Mouse (Mus musculus) liver, embryonic 15.5 days (tissue): Measurements from ENCODE around the gene Map3k1. TPM values are rescaled to one million over a fixed set of nuclear protein-coding genes. Genes with fewer than 3 reads are reported as not detected.

ENCODE experiments used
- ATAC-seq: fragments of 200-750 bp; cut with Nextera tagmentation; 2 replicates; pipeline ENCODE4 v1.8.0; 2017; ENCODE audit warnings: moderate number of reproducible peaks, mild to moderate bottlenecking, moderate library complexity; ENCODE audit not compliant: insufficient read depth
- H3K27ac ChIP-seq: fragments of 300-500 bp; sonication (generic); replicated peaks from 2 replicates; pipeline ENCODE4 v1.5.1; 2015; ENCODE audit warnings: mild to moderate bottlenecking, inconsistent platforms
- H3K27me3 ChIP-seq: fragments of 300-500 bp; sonication (generic); 2 replicates; pipeline ENCODE4 v1.6.1; 2015; ENCODE audit warnings: mild to moderate bottlenecking, inconsistent platforms
- H3K36me3 ChIP-seq: fragments of 300-500 bp; sonication (generic); replicated peaks from 2 replicates; pipeline ENCODE4 v1.6.1; 2015; ENCODE audit warnings: moderate library complexity, mild to moderate bottlenecking, inconsistent platforms
- H3K4me1 ChIP-seq: fragments of 300-500 bp; sonication (generic); replicated peaks from 2 replicates; pipeline ENCODE4 v1.6.1; 2015; ENCODE audit warnings: inconsistent platforms
- H3K4me2 ChIP-seq: fragments of 300-500 bp; sonication (generic); 2 replicates; pipeline ENCODE4 v1.6.1; 2015; ENCODE audit warnings: moderate library complexity, mild to moderate bottlenecking, inconsistent platforms
- H3K4me3 ChIP-seq: fragments of 300-500 bp; sonication (generic); replicated peaks from 2 replicates; pipeline ENCODE4 v1.5.1; 2015; ENCODE audit warnings: mild to moderate bottlenecking, inconsistent platforms
- H3K9ac ChIP-seq: fragments of 300-500 bp; sonication (generic); 2 replicates; pipeline ENCODE4 v1.6.1; 2015; ENCODE audit warnings: moderate library complexity, mild to moderate bottlenecking, inconsistent platforms
- H3K9me3 ChIP-seq: fragments of 300-500 bp; sonication (generic); replicated peaks from 2 replicates; pipeline ENCODE4 v1.6.1; 2016; ENCODE audit warnings: inconsistent platforms
- WGBS: fragments of 180-500 bp; shearing (Covaris S2); methylation state at CpG from one replicate; pipeline ENCODE4 v1.1.7; 2015; ENCODE audit warnings: mixed read lengths; ENCODE audit not compliant: insufficient replicate concordance; 5-methylcytosine and 5-hydroxymethylcytosine counted together
- polyA plus RNA-seq: library from polyadenylated mRNA; unstranded; fragments of >200 nt; fragmentation: Nextera tagmentation; extraction: Ambion mirVana; gene quantifications from 2 replicates; pipeline ENCODE4 v1.2.1, GENCODE M21; 2015

Map3k1 gene
- polyA plus RNA-seq, 1 experiment from 2014 or later = 12.3 TPM

- Histone ChIP-seq H3K9ac (no peak overlapping the region), H3K27ac (peak overlapping the region; percentile 42; the same call in 1 of the 2 replicates), H3K4me2 (peak overlapping the region; percentile 3; the same call in 1 of the 2 replicates), H3K4me3 (no peak overlapping the region), H3K36me3 (peaks cover 16% of the 10 kb centered on the region; the same call in 1 of the 2 replicates), H3K4me1 (peaks cover 61% of the 10 kb centered on the region), H3K27me3 (no peaks in the 10 kb centered on the region), H3K9me3 (no peaks in the 10 kb centered on the region)
- WGBS = 52% methylated on average over 9 of the region's 9 CpGs
- no peak for ATAC-seq
Observed at GRCm38 (mm10) chr13:111789420-111790065, 19.2 kb downstream of the Map3k1 start.

- H3K36me3 ChIP-seq = peaks cover 14% of the 10 kb centered on the region; the same call in 1 of the 2 replicates
- ATAC-seq = no peak
- H3K4me2 ChIP-seq = peak overlapping the region; percentile 35
- H3K4me1 ChIP-seq = peaks cover 57% of the 10 kb centered on the region
- H3K4me3 ChIP-seq = no peak overlapping the region
- H3K27ac ChIP-seq = peak overlapping the region; percentile 42
- 79% methylated on average over 9 of the region's 9 CpGs for WGBS
- no peaks in the 10 kb centered on the region for H3K9me3 ChIP-seq
- no peaks in the 10 kb centered on the region for H3K27me3 ChIP-seq
- H3K9ac ChIP-seq = peak overlapping the region; percentile 7; the same call in 1 of the 2 replicates
Observed at GRCm38 (mm10) chr13:111788882-111789281, 19.9 kb downstream of the Map3k1 start.

DNA sequence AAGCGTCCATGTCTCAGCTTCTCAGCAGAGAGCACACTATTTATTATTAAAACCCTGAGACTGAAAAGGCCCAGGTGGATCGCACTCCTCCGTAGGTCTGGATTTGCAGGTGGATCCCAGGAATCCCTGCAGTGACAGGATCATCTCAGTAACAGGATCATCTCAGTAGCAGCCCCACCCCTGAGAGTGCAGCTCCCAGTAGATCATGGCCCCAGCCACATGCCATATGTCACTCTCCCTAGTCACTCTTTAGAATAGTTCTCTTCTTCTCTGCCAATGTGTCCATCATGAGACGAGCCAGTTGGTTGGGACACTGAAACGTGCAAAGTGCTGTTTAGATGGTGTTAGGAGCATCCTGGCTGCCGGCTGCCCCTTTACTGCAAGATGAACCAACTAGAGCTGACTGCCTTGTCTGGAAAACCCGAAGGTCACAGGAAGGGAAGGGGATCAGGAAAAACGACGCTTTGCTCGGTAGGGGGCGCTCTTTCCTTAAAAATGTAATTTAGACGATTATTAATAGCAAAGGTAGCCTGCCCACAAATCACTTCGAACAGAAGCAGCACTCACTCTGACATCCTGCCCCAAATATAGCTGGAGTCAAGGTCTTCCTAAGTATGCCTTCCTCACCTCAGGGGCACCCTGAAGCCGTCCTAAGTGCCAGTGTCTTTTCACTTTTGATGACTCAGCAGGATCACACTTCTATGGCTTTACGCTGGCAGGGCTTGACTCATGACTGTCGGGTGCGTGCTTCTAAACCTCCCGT lies 20.8 kb downstream of the Map3k1 start:
- WGBS = 31% methylated on average over 18 of the region's 18 CpGs
- 0 out of 2 replicates have a peak overlapping the region, but pooled peaks have one; percentile 42 for H3K27ac ChIP-seq
- no peak overlapping the region for H3K4me3 ChIP-seq
- peaks cover 52% of the 10 kb centered on the region for H3K4me1 ChIP-seq
- H3K27me3 ChIP-seq = no peaks in the 10 kb centered on the region
- peaks cover 20% of the 10 kb centered on the region for H3K36me3 ChIP-seq
- H3K4me2 ChIP-seq = peak overlapping the region; percentile 35
- H3K9ac ChIP-seq = peak overlapping the region; percentile 7; the same call in 1 of the 2 replicates
- ATAC-seq = peak; percentile 32
- H3K9me3 ChIP-seq = no peaks in the 10 kb centered on the region

DNA sequence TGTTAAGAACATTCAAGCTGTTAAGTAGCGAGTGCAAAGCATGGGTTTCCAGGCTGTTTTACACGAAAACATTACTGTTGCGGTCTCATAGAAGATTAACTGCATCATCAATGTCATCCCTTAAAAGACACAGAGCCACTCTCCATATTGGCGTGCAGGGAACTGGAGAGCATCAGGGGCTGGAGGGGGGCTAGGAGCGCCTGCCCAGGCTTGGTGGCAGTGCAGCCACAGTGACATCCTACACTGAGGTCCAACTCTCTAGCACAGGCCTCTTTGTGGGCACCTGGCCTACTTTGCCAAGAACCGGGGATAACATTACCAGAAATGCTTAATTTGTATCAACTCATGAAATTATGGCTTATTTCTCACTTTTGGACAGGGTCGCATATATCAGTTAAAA lies 22.2 kb downstream of the Map3k1 start:
- no peak overlapping the region for H3K9ac ChIP-seq
- no peak overlapping the region for H3K4me3 ChIP-seq
- H3K4me1 ChIP-seq = peaks cover 41% of the 10 kb centered on the region
- WGBS = 88% methylated on average over 7 of the region's 7 CpGs
- no peaks in the 10 kb centered on the region for H3K27me3 ChIP-seq
- no peaks in the 10 kb centered on the region for H3K9me3 ChIP-seq
- H3K36me3 ChIP-seq = peaks cover 26% of the 10 kb centered on the region
- no peak overlapping the region for H3K4me2 ChIP-seq
- no peak overlapping the region for H3K27ac ChIP-seq
- ATAC-seq = no peak

- H3K9ac ChIP-seq = no peak overlapping the region
- no peak for ATAC-seq
- no peaks in the 10 kb centered on the region for H3K27me3 ChIP-seq
- WGBS = 85% methylated on average over 8 of the region's 8 CpGs
- H3K4me3 ChIP-seq = no peak overlapping the region
- H3K4me1 ChIP-seq = peaks cover 35% of the 10 kb centered on the region
- no peaks in the 10 kb centered on the region for H3K9me3 ChIP-seq
- no peak overlapping the region for H3K27ac ChIP-seq
- no peak overlapping the region for H3K4me2 ChIP-seq
- H3K36me3 ChIP-seq = peaks cover 29% of the 10 kb centered on the region
Observed at GRCm38 (mm10) chr13:111783451-111783850, 25.3 kb downstream of the Map3k1 start.

DNA sequence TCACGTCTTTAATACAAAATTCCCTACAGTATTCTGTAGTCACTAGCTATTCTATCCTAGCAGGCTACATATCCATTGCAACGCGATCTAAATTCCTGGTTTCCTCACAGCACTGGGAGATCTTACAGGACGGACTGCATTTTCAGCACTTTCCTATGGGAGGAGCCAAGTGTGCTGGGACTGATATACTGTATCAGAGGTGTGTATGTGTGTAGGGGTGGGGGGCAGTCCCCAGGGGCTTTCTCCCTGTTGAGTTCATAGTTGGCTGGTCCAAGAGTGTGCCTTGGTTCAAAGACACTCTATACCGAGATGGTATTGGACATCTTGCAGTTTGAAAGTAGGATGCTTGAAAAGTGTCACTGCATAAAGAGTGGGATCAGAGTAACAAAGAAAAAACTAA lies 29.3 kb downstream of the Map3k1 start:
- Histone ChIP-seq H3K36me3 (peaks cover 47% of the 10 kb centered on the region), H3K4me1 (peaks cover 40% of the 10 kb centered on the region), H3K9ac (no peak overlapping the region), H3K9me3 (no peaks in the 10 kb centered on the region), H3K27ac (no peak overlapping the region), H3K27me3 (no peaks in the 10 kb centered on the region), H3K4me3 (no peak overlapping the region), H3K4me2 (no peak overlapping the region)
- WGBS = 61% methylated on average over 5 of the region's 5 CpGs
- ATAC-seq = 0 out of 2 replicates have a peak, but pooled peaks have one; percentile 32

GRCm38 (mm10) chr13:111778606-111779005 lies 30.2 kb downstream of the Map3k1 start:
- Histone ChIP-seq H3K4me3 (no peak overlapping the region), H3K4me2 (peak overlapping the region; percentile 27; the same call in 1 of the 2 replicates), H3K36me3 (peaks cover 54% of the 10 kb centered on the region), H3K9me3 (no peaks in the 10 kb centered on the region), H3K4me1 (peaks cover 40% of the 10 kb centered on the region), H3K9ac (no peak overlapping the region), H3K27ac (no peak overlapping the region; the same call in 1 of the 2 replicates), H3K27me3 (no peaks in the 10 kb centered on the region)
- ATAC-seq = no peak
- 20% methylated on average over 6 of the region's 6 CpGs for WGBS

- peak; percentile 59 for ATAC-seq
- Histone ChIP-seq H3K4me1 (peaks cover 40% of the 10 kb centered on the region), H3K36me3 (peaks cover 54% of the 10 kb centered on the region)
Observed at GRCm38 (mm10) chr13:111777865-111778264, 30.9 kb downstream of the Map3k1 start.

DNA sequence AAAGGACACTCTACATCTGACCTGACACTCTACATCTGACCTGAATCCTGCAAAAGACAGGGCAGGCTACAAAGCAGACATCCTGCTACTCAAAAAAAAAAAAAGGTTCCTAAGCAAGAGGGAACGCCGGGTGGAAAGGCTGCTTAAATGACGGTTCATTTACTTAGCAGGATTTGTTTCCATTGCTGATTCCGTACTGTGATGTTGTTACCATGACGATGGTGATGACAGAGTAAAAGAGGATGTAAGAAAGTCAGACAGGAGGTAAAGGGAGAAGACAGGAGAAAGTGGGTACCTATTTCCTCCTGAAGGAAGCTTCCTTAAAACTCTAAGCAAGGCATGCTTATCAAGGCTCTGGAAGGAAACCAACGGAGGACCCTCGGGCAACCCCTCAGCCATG lies 31.6 kb downstream of the Map3k1 start:
- Histone ChIP-seq H3K27me3 (no peaks in the 10 kb centered on the region), H3K4me2 (no peak overlapping the region), H3K9ac (no peak overlapping the region), H3K27ac (no peak overlapping the region), H3K9me3 (no peaks in the 10 kb centered on the region), H3K4me3 (no peak overlapping the region), H3K4me1 (peaks cover 37% of the 10 kb centered on the region), H3K36me3 (peaks cover 54% of the 10 kb centered on the region)
- ATAC-seq = no peak
- 67% methylated on average over 7 of the region's 7 CpGs for WGBS

More at GRCm38 (mm10) chr13:111777865-111778264, 30.9 kb downstream of the Map3k1 start:
- 20% methylated on average over 10 of the region's 10 CpGs for WGBS
- Histone ChIP-seq H3K27me3 (no peaks in the 10 kb centered on the region), H3K4me3 (no peak overlapping the region), H3K9me3 (no peaks in the 10 kb centered on the region), H3K27ac (peak overlapping the region; percentile 39), H3K4me2 (peak overlapping the region; percentile 14; the same call in 1 of the 2 replicates), H3K9ac (no peak overlapping the region)

DNA sequence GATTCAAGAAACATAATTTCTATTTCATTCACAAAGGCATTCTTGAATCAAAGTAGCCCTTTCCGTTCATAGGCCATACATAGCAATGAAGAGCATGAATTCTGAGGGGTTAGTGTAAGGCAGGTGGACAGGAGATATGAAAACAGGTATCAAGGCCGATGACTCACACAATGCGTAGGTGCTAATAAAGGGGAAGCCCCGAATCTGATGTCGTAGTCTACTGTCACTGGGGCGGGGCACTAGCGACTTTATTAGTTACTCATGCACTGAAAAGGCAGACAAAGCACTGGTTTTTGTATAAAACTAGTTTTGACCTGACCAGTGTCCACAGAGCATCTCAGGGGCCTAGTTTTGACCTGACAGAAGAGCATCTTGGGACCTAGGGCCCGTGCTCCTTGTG lies 36.7 kb downstream of the Map3k1 start:
- no peak overlapping the region for H3K27ac ChIP-seq
- H3K4me1 ChIP-seq = no peaks in the 10 kb centered on the region; the same call in 1 of the 2 replicates
- WGBS = 86% methylated on average over 8 of the region's 8 CpGs
- no peaks in the 10 kb centered on the region for H3K27me3 ChIP-seq
- H3K36me3 ChIP-seq = peaks cover 90% of the 10 kb centered on the region
- no peak for ATAC-seq
- H3K4me3 ChIP-seq = no peak overlapping the region
- H3K4me2 ChIP-seq = no peak overlapping the region
- no peaks in the 10 kb centered on the region for H3K9me3 ChIP-seq
- H3K9ac ChIP-seq = no peak overlapping the region

GRCm38 (mm10) chr13:111771232-111771631 lies 37.6 kb downstream of the Map3k1 start:
- H3K36me3 ChIP-seq = peaks cover 98% of the 10 kb centered on the region
- H3K4me2 ChIP-seq = no peak overlapping the region
- no peaks in the 10 kb centered on the region for H3K9me3 ChIP-seq
- no peak overlapping the region for H3K27ac ChIP-seq
- ATAC-seq = peak; percentile 58; the same call in 1 of the 2 replicates
- H3K4me1 ChIP-seq = no peaks in the 10 kb centered on the region
- H3K27me3 ChIP-seq = no peaks in the 10 kb centered on the region
- WGBS = 52% methylated on average over 7 of the region's 7 CpGs
- H3K9ac ChIP-seq = no peak overlapping the region
- H3K4me3 ChIP-seq = no peak overlapping the region
